Mouse (Mus musculus) right cerebral cortex, postnatal 10 days (tissue): Measurements from ENCODE around the gene Gm3015.
"Not testable (repeated sequence)": the region's sequence is repeated elsewhere in the genome, so short reads cannot be mapped to it uniquely, and the experiment has no call there.

Source experiments
- DNase-seq, 2 experiments: peaks; one replicate each; pipeline ENCODE4 v3.0.0; 2021; ENCODE audit warnings: low spot score in 2 of 2

Gm3015 gene

DNA sequence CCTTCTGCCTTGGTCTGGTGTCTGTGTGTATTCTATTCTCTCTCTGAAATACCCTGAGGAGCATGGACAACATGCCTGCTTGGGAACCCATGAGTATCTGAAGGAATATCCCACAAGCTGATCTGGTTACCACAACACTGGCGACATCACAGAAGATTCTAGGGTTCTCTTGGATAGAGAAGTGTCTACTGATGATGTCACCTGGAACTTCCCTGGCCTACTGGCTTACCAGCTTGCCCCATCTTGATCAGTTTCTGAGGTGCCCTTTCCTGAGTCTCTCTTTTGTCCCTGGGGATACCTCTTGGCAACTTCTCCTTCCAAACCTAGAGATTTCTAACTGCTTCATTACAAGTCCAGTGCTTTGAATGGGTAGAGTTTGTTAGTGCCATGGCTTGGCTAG, at the start of gene Gm3015:
TSS of gene Gm3015 (minus strand) at position 101 of the 400 bp plus-strand sequence.
- DNase-seq, result not testable (repeated sequence)

DNA sequence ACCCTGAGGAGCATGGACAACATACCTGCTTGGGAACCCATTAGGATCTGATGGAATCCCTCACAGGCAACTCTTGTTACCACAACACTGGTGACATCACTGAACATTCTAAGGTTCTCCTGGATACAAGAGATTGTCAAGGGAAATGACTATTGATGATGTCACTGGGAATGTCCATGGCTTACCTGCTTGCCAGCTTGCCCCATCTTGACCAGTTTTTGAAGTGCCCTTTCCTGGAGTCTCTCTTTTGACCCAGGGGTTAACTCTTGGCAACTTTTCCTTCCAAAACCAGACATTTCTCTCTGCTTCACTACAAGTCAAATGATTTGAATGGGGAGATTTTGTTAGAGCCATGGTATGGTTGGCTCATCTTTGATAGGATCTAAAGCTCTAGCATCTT, 29.3 kb upstream of the Gm3015 start, which contains the start of gene Gm10377:
TSS of gene Gm10377 (minus strand) at position 101 of the 400 bp plus-strand sequence.
- DNase-seq, result not testable (repeated sequence)
